Mouse (Mus musculus): ENCODE results near the gene Dnmbp.

DNA sequence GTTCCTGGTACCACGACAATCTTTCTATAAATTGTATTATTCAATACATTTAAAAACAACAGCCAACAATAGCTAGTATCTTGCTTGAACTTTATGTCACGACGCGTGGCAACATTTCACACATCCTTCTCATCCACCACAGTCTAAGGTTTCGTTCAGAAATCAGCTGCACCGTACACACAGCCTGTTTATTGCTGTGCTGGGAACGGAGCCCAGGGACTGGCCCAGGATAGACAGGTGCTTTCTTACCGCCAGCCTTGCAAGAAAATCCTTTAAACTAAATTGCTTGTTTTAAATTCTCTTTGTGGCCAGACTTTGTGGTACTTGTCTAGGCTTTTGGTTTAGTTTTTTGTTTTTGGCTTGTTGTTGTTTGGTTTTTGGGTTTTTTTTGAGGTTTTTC is 62.6 kb downstream of the Dnmbp start:
- TF ChIP-seq SMC3 (IDR thresholded peaks at IDR 0.05; ENCODE audit: low read depth, low read length) (no peak), MAX (IDR thresholded peaks at IDR 0.05; ENCODE audit: low read length) (no peak), NRF1 (IDR thresholded peaks at IDR 0.05; ENCODE audit: insufficient read depth, low read depth, low read length, poor library complexity, severe bottlenecking) (no peak), POLR2A (IDR thresholded peaks at IDR 0.05; ENCODE audit: control insufficient read depth in 1 of 2, insufficient read depth in 1 of 2, low read depth in 1 of 2, low read length in 2 of 2, poor library complexity in 1 of 2) (no peak), USF1 (IDR thresholded peaks at IDR 0.05; ENCODE audit: low read depth, low read length) (no peak), POLR2AphosphoS2 (IDR thresholded peaks at IDR 0.05; ENCODE audit: low read length) (no peak), MAFK (IDR thresholded peaks at IDR 0.05; ENCODE audit: borderline replicate concordance, low read depth, low read length) (no peak), ZNF384 (IDR thresholded peaks at IDR 0.05; ENCODE audit: low read depth, low read length) (no peak), MYC (IDR thresholded peaks at IDR 0.05; ENCODE audit: low read depth, low read length) (no peak), CTCF (IDR thresholded peaks at IDR 0.05 in 2 of 3, conservative IDR thresholded peaks at IDR 0.05 in 1 of 3; ENCODE audit: control insufficient read depth in 1 of 3, insufficient read depth in 1 of 3, low read depth in 2 of 3, low read length in 3 of 3, poor library complexity in 1 of 3, severe bottlenecking in 1 of 3) (no peak), BHLHE40 (IDR thresholded peaks at IDR 0.05; ENCODE audit: borderline replicate concordance, low read depth, low read length) (no peak)

Measured in MEL (cell line).